Mouse (Mus musculus) monocyte, adult 5-6 weeks (primary cell): ENCODE results near the gene Zfp446. TPM values are rescaled to one million over a fixed set of nuclear protein-coding genes. Genes with fewer than 3 reads are reported as not detected.

Source experiments
- ATAC-seq: fragments of 153-309, 156-312 bp; replicated peaks from 2 replicates; pipeline ENCODE4 v1.8.0; 2017; ENCODE audit warnings: mild to moderate bottlenecking; ENCODE audit not compliant: low TSS enrichment, insufficient number of reproducible peaks, severe bottlenecking, poor library complexity, low FRiP score
- total RNA-seq: library from RNA; stranded (forward); fragments of 200-1000, 200-491, 200-594 nt; gene quantifications from 3 replicates; pipeline ENCODE4 v1.2.3, GENCODE M21; 2017

The Zfp446 gene
- total RNA-seq, 1 experiment from 2014 or later, result 1.0 TPM

DNA sequence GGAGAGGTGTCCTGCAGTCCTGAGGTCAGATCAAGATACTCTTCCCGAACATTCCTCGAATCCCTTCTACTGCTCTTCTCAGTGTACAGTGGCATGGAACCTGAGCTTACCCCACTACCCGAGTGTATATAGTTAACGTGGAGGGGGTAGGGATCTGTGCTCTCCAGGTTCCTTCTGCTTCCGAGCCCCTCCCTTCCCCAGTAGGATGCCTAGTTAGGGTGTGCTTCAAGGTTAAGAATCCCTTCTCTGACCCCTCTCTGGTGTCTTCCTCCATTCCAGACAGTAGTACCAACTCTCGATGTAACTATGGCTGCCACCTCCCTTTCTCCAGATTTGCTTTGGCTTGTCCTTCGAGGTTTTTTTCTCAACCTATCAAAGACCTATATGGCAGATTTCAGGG is 2.6 kb downstream of the Zfp446 start:
- no peak for ATAC-seq

DNA sequence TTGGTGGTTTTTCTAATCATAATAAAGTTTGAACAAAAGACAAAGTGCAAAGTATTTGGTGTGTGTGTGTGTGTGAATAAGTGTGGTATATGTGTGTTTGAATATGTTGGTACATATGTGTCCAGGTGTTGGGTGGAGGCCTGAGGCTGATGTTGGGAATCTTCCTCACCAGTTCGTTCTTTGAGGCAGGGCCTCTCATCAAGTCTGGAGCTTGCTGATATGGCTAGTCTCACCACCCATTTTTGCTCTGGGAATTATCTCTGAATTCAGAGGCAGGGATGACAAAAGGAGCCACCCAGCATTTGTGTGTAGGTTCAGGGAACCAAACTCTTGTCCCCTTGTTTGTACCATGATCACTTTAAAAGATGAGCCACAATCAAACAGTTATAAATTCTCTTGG is 8.1 kb downstream of the Zfp446 start:
- ATAC-seq, result no peak

DNA sequence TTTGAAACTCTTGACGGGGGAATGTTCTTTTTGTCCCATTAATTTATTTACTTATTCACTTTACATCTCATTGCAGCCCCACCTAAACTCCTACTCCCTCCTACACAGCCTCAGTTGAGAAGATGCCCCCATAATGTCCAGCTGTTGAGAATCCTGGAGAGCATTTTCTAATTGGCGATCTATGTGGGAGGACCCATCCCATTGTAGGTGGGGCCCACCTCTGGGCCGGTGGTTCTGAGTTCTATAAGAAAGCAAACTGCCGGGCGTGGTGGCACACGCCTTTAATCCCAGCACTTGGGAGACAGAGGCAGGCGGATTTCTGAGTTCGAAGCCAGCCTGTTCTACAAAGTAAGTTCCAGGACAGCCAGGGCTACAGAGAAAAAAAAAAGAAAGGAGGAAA is 9.3 kb downstream of the Zfp446 start:
- ATAC-seq, result no peak

DNA sequence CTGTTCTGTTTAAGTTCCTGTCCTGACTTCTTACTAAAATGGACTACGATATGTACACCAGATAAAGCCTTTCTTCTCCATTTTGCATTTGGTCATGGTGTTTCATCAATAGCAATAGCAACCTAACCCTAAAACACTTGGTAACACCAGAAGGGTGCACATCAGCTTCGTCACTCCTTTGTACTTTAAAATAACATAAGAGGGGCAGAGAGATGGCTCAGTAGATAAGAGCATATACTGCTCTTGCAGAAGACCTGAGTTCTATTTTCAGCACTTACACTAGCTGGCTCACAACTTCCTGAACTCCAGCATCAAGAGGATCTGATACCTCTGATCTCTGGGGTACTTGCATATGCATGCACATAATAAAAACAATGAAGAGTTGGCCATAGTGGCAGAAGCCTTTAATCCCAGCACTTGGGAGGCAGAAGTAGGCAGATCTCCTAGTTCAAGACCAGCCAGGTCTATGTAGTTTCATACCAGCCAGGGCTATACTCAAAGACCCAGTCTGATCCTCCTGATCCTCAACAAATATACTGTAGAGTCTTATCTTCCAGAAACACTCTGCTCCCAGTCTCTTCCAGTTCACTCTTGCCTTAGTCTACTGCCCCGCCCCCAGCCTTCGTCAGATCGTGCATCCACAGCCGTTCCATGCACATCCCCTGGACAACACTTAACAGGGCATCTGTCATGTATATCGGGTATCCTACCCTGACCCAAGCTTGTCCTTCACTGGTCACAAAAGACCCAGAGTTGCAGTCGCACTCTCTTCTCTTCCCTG is 10.0 kb downstream of the Zfp446 start:
- ATAC-seq, result no peak

DNA sequence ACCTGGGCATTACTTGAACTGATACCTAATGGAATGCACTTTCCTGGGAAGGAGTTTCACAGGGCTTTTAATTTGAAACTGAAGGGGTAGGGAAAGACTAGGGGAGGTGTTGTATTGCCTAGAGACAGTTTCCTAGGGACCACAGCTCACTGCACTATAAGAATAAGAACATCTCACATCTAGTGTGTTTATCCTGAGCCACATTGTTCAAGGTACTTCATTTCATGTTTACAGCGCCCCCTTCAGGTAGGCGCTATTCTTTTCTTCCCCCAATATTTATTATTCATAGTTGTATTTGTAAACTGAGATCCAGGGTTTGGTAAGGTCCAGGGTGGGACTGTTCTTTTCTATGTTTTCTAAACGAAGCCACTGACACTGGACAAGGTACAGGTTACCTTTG is 14.6 kb downstream of the Zfp446 start:
- no peak for ATAC-seq

DNA sequence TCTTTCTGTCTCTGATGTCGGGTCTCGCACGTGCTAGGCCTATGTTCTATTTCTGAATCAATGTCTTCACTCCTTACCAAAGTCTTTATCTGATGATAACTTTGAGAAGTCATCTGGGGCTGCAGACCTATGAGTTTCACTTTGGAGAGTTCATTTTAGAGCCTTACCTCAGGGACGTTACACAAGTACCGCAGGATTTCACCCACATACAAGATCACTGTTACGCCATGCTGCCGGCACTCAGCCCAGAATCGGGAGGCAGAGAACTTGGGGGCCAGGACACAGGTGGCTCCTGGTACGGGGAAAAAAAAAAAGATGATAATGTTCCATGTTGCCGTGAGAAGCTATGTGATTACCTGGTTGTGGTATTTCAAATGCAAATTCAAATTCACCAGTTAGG is 15.5 kb downstream of the Zfp446 start:
- no peak for ATAC-seq

DNA sequence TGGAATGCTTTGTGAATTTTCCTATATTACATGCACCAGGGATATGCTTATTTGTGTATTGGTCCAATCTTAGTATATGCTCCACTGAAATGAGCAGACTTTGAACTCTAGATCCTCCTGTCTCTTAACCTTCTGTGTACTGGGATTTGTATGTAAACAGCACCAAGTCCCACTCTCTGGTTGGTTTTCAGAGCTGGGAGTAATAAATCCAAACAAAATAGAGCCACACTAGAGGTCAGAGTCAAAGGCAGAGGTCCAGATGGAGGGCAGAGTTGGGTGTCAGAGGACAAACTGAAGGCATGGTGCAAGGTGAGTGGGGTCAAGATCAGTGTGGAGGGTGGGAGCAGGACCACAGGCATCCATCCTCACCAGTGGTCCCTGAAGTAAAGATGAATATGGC is 18.2 kb downstream of the Zfp446 start:
- no peak for ATAC-seq

DNA sequence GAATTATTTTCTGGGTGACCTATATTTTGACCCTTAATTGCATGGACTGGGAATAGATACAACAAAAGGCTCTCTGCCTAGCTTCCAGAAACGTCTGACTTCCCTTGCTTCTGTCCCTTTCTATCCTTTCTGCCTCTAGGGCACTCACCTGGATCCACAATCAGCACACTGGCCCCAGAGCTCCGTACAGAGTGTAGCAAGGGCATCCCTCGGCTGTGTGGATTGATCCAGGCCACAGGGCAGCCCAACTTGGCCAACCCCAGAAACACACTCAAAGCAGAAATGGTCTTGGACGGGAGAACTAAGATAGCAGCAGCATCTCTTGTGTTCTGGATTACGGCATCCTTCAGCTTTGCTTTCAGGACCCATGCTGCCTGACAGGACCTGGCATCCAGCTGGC is 19.6 kb downstream of the Zfp446 start:
- ATAC-seq, result no peak

DNA sequence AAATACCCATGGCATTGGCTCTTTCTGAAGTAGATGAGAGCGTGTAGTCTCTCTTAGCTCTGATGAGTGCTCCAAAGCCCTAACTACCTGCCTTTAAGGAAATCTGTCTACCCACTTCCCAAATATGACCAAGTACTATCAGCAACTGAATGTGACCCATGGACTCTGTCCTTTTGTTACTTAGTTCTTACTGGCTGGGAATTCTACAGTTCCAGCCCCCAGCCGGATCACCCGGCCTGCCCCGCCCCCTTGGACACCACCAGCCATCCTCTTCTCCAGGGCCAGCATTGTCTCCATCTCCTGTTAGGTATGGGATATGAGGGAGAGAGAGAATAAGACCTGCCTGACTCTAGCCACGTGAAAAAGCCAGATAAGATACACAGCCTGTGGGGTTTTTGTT is 20.4 kb downstream of the Zfp446 start, which contains the start of gene Slc27a5:
Gene Slc27a5, minus strand, starts transcription at position 140 of the 400 bp plus-strand sequence.
- no peak for ATAC-seq

DNA sequence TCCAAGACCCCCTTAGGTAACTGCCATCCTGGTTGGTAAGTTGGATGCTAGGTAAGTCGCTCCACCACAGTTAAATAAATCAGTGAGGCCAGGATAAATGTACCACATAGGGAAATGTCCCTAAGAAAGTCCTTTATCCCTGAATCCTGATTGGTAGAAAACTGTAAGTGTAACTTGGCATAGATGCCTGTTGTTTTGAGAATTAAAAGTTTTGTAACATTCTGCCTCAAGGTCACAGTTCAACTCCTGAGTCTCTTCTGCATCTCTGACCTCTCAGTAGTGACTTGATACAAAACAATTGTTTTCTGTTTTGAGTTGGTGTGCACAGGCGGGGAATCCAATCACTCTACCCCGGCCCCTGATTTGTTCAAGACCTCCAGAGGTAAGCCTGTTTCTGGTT is 21.2 kb downstream of the Zfp446 start, which contains the start of gene Trim28:
Gene Trim28, plus strand, starts transcription at position 264 of the 400 bp plus-strand sequence.
- no peak for ATAC-seq

DNA sequence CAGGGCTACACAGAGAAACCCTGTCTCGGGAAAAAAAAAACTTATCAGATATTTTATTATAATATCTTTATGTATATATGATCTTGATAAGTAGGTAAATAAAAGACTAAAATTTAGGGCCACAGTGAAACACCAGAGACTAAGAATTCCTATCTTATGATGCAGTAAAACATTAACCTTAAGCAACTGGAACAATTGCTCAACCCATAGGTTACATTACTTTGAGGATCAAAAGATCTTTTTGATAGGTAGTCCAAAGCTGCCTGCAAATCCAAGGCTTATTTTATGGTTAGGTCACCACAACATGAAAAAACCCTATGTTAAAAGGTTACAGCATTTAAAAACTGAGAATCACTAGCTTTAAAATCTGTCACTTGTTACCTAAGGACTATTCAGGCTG is 23.9 kb downstream of the Zfp446 start:
- no peak for ATAC-seq

DNA sequence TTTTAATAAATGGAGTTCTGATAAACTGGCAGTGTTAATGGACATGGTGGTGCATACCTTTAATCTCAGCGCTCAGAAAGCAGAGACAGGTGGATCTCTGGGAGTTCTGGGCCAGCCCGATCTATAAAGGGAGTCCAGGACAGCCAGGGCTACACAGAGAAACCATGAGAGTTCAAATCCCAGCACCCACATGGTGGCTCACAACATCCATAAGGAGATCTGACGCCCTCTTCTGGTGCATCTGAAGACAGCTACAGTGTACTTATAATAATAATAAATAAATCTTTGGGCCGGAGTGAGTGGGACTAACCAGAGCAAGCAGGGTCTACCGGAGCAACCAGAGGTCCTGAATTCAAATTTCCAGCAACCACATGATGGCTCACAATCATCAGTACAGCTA is 25.7 kb downstream of the Zfp446 start:
- ATAC-seq, result no peak

DNA sequence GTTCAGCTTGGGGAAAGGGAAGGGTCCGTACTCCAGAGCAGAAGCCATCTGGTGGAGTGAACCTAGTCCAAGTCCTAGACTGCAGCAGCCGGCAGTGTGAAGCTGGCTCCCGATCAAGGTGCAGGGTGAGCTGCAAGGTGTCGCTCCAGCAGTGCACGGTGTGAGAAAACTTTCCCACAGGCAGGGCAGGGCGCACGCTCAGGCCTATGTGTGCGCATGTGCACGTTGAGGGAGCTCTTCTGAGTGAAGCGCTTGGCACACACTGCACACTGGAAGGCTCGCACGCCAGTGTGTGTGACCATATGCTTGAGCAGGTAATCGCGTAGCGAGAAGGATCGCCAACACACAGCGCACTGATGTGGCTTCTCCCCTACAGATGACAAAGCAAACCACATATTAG is 28.4 kb downstream of the Zfp446 start:
- ATAC-seq, result no peak

DNA sequence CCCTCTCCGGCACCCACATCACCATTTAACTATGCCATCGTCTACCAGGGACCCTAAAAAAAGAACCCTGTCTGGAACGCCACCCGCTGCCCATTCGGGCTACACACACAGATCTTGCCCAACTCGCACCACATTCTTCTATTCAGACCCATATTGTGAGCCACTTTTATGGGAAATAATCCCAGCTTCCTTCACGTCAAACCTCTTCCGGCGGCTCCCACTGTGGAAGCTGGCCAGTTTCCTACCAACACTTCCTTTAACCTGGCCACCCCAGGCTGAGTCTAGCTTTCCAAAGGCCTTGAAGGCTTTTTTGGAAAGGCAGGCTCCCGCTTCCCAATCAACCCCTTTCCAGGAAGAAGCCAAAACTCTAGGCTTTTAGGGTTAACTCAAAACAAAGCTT is 28.9 kb downstream of the Zfp446 start:
- ATAC-seq, result no peak

DNA sequence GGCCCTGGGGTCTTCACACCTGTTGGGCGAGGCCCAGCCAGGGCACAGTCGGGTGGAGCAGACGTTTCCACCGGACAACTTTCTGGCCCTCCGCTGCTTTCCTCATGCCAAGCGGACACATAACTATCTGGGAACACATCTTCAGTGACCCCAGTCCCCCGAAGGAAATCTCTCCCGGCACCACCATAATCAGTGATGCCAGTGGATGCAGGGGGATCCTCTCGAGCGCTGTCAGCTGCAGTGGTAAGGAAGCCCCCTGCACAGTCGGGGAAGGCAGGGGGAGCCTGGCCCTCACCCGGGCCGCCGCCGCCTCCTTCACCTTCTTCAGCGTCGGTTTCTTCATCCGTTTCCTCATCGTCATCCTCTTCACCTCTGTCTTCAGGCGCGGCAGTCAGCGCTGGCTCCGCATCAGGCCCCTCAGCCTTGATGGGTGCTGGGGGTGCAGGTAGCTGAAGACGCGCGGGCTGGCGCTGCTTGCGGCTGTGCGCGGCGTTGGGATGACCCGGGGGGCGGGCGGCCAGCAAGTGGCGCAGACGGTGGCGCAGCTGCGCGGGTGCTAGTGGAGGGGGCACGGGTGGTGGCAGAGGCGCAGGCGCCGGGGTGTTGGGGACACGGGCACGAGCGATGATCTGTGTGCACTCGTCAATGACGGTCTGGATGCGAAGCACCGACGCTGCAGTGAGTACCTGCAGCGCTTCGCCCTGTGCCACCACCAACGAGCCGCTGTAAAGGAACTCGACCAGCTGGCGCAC is 29.9 kb downstream of the Zfp446 start:
- ATAC-seq, result no peak

DNA sequence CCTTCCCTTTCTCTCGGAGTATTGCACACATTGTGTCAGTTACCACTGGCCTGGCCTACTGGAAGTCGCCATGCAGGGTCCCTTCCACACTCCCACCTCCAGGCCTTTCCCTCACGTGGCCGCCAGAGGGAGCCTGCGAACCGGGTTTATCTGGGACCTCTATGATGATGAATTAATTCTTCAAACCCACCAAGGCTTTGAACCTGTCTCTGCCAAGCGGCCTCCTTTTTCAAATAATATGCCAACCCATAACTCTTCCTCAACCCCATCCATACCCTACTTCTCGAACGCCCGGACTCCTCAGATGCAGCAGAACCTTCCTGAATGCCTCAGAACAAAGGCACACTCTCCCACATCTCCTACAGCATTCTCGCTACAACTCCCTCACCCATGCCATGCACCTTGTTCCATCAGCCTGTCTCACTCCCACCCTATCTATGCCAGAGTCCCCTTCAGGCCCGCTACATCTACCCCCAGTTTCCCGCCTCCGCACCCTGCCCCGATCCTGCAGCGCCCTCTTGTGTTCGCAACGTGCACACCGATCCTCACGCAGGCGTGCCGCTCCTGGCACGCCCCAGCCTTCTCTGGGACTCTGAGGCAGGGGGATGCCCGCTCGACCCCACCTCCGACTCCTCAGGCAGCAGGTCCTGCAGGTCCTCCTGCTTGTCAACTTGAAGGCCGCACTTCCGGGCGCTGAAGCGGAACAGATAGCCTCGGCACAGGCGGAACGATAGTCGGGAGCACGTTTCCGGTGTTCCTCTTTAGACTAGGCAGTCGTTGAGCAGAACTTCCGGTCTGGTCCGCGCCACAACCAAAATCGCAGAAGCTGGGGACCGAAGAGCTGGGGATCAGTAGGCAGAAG is 31.7 kb downstream of the Zfp446 start:
- ATAC-seq, result peak; percentile 89

DNA sequence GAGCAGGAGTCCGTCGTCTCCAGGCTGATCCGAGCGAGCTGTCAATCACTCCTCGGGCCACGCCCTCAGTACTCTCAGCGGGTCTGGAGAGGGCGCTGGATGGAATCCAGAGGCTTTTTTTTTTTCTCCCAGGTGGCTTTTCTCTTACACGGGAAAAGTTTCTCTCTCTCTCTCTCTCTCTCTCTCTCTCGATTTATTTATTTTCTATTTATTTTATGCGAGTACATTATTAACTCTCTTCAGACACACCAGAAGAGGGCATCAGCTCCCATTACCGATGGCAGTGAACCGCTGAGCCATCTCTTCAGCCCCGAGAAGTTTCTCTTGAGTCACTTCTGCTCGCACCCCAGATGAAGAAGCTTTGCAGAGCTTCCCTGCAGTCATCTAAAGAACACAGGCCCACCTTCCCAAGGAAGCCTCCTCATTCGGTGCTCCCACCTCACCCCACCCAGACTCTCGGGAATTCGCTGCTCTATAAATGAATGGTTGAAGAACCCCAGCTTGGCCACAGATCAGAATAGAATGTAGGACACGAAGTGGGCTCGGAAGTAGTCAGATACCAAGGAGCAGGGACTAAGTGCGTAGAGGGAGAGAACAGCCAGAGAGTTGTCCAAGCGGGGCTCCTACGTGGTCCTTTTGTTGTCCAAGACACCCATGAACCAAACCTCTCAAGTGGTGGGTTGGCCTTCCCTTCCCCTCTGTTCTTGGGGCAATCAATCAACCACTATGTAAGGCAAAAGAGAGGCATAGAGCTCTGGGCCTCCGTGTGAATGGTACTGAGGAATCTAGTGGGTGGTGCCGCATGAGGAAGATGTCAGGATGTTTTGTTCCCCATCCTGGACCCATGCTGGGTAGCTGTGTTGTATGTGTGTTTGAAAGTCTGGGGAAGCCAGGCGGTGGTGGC is 32.6 kb downstream of the Zfp446 start, which contains the start of gene Zbtb45:
Gene Zbtb45, minus strand, starts transcription at position 30 of the 904 bp plus-strand sequence.
- no peak for ATAC-seq

DNA sequence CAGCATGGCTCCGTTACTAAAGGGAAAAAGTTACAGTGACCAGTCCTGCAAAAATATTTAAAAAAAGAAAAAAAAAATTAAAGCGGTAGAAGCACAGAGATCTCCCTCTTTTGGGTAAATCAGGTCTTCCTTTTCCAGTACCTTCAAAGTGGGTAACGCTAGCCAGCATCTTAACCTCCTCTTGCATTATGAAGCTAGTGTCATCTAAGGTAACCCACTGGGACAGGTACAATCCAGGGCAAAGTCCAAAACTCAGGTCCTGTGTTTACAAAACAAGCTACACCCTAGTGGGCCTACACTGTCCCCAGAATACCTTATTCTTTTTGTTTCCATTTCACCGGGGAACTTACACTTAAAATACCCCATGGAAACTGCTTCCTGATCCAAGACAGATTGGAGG is 36.0 kb downstream of the Zfp446 start:
- no peak for ATAC-seq
